Mouse (Mus musculus): ENCODE data around the gene Zfp53.
"Not testable (repeated sequence)": the region's sequence is repeated elsewhere in the genome, so short reads cannot be mapped to it uniquely, and the experiment has no call there.

The Zfp53 gene

DNA sequence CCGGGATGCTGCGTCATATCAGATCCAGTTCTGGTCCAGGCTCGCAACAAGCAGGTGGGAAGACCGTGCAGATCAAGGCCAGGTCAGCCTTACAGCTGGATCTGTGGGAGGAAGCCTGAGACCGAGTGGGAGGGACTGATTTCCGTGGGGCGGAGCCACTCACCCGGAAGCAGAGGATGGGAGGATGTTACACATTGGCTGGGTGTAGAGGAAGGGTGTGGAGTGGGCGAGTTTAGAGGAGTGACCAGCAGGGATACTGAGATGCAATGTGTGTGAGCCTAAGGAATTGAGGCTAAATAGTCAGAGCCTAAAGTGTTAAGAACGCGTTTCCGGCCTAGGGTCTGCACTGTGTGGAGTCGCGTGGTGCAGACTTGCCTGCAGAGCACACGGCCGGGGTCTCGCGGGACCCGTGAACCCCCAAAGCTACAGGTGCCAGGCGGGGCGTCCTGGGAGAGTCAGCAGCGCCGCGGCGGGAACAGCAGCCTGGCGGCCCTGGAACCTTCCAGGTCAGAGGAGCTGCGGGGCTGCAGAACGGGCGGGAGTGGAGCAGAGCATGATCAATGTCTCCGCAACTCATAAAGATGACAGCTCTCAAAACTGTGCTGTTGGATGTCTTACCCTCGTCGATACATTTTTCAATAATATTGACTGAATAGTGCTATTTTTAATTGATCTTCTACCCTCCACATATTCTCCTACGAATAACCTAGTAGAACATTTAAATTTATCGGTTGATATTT lies at the start of gene Zfp53:
TSS of gene Zfp53 (plus strand) at position 239 of the 740 bp plus-strand sequence.
- in situ Hi-C loops (cut with MboI; ENCODE audit: low sequenced_read_pairs): no loop called here

DNA sequence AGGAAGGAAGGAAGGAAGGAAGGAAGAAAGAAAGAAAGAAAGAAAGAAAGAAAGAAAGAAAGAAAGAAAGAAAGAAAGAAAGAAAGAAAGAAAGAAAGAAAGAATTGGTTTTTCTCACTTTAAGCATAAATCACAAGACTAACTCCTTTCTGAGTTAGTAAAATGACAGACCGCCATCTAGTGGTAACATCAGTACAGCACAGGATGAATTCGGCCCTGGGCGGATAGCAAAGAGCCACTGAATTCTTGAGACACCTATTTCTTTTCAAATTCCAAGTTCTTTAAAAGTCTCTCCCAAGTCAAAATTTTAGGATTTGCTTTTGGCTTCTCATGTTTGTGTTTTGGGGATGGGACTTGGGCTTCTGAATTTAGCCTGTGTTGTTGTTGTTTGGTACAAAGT lies 39.1 kb upstream of the Zfp53 start:
- in situ Hi-C loops (cut with MboI; ENCODE audit: low sequenced_read_pairs): no loop called here

DNA sequence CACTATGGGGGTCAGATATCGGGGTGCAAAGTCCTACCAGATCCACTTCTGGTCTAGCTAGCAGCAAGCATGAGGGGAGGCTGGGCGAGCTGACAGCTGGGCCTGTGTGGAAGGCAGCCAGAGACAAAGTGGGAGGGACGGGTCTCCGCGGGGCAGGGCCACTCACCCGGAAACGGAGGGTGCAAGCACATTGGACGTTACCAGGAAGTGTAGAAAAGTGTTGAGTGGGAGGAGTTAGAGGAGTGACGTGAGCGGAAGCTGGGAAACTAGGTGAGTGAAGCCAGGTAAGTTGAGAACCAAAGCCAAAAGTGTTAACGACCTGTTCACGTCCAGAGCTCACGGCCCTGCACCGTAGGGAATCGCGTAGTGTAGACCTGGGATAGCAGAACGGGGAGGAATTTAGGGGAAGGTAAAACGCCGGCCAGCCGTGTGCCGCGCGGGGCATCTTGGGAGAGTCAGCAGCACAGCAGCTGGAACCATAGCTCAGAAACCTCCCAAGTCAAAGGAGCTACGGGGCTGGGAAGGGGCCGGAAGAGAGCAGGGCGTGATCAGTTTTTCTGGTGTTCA lies 38.6 kb upstream of the Zfp53 start, which contains the start of gene Zfp51:
TSS of gene Zfp51 (plus strand) at position 237 of the 567 bp plus-strand sequence.
- in situ Hi-C loops (cut with MboI; ENCODE audit: low sequenced_read_pairs): no loop called here

DNA sequence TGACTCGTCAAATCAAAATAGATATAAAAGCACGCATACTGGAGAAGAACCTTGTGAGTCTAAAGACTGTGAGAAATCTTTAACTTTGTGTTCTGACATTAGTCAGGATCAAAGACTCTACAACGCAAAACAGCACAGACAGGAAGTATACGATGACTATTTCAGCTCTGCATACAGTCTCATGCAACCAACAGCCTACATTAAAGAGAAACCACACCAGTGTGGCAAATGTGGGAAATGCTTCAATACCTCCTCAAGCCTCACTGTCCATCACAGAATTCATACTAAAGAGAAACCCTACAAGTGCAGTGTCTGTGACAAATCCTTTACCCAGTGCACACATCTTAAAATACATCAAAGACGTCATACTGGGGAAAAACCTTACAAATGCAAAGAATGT lies 25.2 kb upstream of the Zfp53 start:
- in situ Hi-C loops (cut with MboI; ENCODE audit: low sequenced_read_pairs): no loop called here

DNA sequence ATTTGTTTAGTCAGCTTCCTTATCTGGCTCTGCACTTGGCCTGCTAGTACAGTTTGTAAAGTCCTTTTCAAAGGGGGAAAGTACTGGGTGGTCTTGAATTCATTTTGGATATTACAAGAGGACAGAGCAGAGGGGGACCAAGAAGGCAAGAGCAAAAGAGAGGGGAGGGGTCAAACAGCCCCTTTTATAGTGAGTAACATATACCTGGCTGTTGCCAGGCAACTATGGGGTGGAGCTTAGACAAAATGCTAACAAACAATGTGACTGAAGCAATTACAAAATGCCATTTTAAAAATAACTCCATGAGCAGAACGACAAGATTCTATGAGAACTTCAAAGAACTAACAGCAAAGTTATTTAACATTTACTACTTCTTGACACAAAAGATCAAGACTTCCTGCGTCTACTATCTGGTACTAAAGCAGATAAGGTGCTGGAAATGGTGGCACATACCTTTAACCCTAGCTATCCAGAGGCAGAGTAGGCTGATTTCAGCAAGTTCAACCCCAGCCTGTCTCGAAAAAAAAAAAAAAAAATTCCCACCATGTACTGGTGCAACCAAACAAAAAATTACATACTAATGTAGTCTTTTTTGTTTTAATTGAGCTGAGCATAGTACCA lies 16.7 kb upstream of the Zfp53 start:
- in situ Hi-C loops (cut with MboI; ENCODE audit: low sequenced_read_pairs): no loop called here

DNA sequence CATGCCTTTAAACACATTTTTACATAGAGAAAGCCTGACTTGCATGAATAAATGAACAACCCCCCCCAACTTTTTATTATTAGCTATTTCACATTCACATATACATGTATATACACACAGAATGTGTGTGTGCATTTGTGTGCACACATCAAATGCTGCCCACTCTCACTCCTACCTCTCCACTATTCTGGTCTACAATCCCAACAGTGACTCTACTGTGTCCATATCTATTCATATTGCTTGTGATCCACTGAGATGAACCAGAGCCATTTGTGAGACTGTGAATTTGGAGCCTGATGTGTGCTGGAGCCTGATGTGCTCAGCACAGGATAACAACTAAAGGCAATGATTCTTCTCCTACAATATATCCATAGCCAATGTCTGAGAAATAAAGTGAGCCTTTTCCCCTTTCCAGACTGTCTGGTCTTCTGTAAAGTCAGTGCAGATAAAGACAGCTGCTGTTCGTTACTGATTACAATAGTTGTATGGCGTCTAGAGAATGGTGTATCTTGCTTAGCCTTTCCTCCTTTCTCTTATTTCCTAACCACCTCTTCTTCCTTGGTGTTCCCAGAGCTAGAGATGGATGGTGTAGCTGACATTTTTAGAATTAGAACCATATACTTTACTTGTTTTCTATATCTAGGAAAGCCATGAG lies 16.0 kb upstream of the Zfp53 start:
- in situ Hi-C loops (cut with MboI; ENCODE audit: low sequenced_read_pairs): no loop called here

DNA sequence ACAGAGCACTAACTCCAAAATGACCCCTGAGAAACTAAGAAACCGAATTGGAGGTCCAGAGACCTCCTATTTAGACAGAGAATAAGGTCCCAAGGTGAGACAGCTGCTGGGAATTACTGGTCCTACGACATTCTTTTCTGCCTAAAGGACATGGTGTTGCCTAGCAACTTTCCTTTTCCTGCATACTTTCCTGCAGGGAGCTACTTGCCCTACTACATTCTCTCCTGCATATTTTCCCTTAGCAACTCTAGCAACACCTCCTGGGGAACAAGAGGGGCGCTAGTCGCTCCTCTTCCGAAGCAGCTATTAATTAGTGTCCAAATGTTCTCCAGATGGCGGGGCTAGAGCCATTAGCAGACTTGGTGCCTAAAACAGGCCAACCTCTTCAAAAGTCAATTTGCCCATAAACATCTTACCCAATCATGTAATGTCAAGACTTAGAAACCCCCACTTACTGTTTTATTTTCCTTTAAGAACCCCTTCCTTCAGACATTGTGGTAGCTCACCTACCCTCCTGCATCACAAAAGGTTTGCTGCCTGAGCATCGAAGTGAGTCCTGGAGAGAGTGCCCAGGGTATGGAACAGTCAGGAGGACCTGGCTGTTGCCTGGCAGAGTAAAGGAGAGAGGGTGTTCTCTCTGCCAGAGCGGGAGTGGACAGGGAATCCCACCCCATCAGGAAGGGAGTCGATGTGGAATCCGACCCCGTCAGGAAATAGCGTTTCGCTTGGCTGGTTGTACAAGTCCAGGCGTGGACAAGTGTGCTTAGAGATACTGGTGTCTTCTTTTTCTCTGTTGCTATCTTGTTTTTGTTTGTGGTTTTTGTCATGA lies 15.2 kb upstream of the Zfp53 start:
- in situ Hi-C loops (cut with MboI; ENCODE audit: low sequenced_read_pairs): no loop called here

DNA sequence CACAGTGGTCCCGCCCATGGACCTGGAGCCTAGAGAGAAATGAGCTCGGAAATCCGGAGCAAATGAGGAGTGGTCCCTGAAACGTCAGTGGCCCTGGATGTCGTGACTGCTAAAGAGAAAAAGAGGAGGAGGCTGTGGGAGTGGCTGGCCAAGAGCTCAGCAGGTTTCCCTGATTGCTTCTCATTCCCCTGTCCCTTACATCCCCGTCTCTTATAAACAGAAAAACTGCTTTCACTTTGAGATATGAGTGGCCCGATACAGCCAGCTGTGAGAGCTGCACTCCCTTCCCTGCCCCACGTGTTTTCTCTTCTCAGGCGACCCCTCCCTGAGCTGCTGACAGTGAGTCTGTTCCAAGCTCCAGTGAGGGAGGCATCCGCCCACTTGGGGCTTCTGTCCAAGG lies 14.1 kb upstream of the Zfp53 start:
- in situ Hi-C loops (cut with MboI; ENCODE audit: low sequenced_read_pairs): not testable (repeated sequence)

DNA sequence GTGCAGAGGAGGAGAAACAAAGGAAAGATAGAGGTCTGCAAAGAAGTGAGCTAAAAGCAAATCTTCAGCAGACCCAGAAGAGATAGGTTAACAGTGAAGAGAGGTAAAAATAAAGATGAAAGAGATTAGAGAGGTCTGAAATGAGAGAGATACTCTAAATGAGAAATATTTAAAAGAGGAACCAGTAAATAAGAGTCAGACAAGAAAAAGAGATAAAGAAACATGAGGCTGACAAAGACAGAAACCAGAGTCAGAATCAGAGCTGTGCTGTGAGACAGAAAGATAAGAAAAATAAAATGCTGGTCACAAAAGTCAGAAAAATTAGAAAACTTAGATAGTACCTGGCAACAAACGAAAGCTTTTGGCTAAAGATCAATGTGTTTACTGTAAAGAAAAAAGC lies 13.5 kb upstream of the Zfp53 start:
- in situ Hi-C loops (cut with MboI; ENCODE audit: low sequenced_read_pairs): not testable (repeated sequence)

DNA sequence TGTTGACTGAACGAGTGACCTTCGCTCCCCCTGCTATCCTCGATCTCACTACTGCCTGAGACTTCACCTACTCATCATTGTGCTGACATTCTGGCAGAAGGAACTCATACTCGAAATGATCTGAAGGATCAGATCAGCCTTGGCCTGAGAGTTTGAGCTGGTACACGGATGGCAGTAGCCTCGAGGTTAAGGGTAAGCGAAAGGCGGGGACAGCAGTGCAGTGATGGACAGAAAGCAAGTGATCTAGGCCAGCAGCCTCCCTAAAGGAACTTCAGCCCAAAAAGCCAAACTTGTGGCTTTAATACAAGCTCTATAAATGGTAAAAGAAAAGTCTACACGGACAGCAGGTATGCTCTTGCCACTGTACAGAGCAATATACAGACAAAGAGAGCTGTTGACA lies 12.4 kb upstream of the Zfp53 start:
- in situ Hi-C loops (cut with MboI; ENCODE audit: low sequenced_read_pairs): not testable (repeated sequence)

DNA sequence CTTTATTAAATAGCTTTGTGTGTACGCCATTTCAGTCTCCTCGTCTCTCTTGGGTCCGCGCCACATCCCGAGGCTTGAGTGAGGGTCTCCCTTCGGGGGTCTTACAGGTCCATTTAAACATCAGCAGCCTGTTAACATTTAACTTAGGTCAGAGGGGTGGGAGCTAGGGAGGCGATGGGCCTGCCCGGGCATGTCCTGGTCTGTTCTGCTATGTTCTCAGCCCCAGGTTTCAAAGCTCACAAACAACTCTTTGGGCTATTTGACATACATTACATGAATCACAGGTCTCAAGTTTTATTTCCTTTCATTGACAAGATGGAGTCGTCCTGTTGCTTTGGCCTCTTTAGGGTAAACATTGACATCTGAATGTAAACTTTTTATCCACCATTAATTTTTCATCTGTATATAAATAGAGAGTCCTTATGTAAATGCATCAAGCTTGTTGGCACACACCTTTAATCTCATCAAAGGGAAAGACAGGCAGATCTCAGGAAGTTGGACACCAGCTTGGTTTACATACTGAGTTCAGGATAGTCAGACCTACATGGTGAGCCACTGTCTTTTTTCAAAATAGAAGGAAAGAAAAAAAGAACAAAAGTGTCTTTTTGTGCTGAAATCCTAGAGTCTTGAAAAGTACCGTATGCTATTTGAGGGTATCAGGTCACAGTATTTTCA lies 10.6 kb upstream of the Zfp53 start:
- in situ Hi-C loops (cut with MboI; ENCODE audit: low sequenced_read_pairs): not testable (repeated sequence)

DNA sequence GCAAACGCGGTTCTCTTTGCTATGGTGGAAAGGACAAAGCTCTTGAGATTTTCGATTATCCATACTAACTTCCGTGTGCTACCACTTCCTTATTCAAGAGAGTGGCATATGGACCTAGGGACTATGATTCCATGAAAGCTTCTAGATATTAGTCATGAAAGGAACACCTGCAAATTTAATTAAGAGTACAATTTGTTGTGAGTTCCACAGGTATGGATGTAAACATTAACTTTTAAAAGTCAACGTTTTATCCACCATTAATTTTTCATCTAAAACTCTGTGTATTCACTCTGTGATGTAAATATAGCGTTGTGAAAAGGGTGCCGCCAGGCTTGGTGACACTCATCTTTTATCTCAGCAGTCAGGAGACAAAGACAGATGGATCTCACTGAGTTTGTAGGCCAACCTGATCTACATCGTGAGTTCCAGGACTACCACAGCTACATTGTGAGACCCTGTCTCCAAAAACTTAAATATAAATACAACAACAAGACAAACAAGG lies 753 bp downstream of the Zfp53 start:
- in situ Hi-C loops (cut with MboI; ENCODE audit: low sequenced_read_pairs): no loop called here

DNA sequence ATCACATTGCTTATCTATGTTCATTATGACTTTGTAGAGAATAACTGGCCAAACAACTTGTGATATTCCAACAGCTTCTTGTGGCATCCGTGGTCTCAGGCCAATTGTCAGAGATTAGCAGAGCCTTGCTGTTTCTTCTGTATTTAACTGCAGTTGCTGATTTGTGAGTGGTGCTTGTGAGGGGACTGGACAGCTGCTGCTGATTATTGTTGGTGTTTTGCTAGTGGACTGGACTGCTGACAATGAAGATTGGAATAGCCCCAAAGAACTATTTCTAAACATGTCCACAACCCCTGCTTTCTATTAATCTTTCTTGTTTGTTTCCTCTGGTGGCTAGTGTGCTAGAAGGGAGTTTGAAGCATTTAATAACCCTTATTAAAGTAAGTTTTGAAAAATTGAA lies 12.6 kb downstream of the Zfp53 start:
- in situ Hi-C loops (cut with MboI; ENCODE audit: low sequenced_read_pairs): no loop called here

DNA sequence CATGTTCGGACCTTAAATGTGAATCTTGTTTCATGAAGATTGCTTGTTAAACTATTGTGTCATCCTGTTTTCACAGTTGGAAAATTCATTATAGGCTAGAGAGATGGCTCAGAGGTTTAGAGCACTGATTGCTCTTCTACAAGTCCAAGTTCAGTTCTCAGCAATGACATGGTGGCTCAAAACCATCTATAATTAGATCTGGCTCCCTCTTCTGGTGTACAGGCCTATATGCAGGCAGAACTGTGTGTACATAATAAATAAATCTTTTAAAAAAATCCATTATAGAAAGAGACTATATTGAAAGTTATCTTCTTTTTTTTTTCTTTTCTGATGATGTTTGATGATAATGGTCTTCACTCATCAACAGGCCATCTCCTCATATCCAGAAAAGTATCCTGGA lies 15.7 kb downstream of the Zfp53 start:
- in situ Hi-C loops (cut with MboI; ENCODE audit: low sequenced_read_pairs): no loop called here

DNA sequence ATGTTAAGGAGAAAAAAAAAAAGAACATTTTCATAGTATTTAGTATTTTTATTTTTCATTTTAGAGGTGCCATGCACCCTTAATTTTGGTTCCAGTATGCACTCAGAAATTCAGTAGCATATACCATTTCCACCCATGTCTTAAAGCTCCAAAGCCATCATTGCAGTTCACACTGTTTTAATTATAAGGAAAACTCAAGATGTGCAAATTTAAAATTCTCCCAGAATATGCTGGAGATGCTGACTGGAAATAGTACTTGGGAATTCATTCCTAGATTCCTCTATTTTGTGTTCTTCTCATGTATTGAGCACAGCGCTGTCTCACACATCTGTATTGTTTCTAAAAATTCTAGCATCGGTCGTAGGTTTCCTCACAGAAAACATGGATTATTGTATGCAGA lies 17.5 kb downstream of the Zfp53 start:
- in situ Hi-C loops (cut with MboI; ENCODE audit: low sequenced_read_pairs): no loop called here

DNA sequence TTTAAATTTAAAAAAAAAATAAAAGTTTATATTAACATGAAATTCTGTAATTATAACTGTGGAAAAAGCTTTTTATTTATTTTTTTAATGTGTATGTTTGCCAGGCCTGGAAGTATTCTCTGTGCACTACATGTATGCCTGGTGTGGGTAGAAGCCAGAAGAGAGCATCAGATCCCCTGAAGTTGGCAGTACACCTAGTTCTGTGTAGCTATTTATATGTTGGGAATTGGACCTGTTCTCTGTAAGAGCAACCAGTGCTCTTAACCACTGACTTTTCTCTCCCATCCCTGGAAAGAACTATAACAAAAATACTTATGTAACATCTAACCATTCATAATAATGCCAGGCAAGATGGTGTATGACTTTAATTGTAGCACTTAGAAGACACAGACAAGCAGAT lies 21.0 kb downstream of the Zfp53 start:
- in situ Hi-C loops (cut with MboI; ENCODE audit: low sequenced_read_pairs): loop anchor here (10.0 kb wide), 1 partner anchor 85 kb away; the partner anchor contains the start of gene Zfp54

DNA sequence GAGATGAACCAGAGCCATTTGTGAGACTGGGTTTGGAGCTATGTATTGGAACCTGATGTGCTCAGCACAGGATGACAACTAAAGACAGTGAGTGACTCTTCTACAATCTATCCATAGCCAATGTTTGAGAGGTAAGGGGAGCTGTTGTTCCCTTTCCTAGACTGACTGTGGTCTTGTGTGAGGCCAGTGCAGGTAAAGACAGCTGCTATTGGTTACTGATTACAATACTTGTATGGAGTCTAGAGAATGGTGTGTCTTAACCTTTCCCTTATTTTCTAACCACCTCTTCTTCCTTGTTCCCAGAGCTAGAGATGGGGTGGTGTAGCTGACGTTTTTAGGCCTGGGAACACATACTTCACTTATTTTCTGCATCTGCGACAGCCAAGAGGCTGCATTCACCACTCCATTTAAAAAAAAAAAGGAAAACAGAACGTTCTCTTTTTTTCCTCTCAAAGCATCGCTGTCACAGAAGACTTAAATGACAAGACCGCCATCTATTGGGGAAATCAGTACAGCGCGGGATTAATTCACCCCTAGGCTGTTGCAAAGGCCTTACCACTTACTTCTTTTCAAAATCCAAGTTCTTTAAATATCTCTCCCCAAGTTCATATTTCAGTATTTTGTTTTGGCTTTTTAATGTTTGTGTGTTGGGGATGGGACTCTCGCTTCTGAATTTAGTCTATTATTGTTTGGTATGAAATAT lies 26.8 kb downstream of the Zfp53 start:
- in situ Hi-C loops (cut with MboI; ENCODE audit: low sequenced_read_pairs): loop anchor here (10.0 kb wide), 1 partner anchor 91 kb away; the partner anchor contains the start of gene Zfp54

DNA sequence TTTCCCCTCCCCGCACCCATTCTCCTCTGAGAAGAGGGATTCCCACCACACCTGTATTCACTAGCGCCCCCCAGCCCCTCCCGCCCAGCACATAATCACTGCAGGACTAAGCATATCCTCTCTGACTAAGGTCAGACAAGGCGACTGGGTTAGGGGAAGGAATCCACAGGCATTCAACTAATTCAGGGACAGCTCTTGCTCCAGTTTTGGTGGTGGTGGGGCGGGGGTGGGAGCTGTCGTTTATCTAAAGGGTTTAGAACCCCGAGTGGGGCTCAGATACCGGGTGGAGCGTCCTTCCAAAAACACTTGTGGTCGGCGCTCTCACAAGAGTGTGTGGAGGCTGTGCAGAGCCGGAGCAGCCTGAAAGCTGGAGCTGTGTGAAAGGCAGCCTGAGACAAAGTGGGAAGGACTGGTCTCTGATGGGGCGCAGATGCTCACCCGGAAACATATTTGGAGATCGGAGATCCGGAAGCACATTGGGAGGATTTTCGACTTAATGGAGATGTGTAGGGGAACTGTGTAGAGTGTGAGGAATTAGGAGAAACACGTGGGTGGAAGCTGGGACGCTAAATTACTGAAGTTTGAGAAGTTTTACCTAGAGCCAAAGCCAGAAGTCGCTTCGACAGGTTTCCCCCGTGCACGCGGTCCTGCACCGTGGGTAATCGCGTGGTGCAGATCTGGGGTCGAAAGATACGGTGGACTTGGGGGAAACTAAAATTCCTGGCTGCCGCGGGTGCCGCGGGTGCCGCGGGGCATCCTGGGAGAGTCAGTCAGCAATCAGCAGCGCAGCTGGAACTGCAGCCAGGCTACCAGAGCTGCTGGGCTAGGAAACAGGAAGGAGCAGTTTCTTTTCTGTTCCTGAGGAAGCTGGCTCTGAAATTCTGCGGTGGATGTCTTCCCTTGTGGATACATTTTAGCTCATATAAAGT lies 27.7 kb downstream of the Zfp53 start:
- in situ Hi-C loops (cut with MboI; ENCODE audit: low sequenced_read_pairs): loop anchor here (10.0 kb wide), 1 partner anchor 92 kb away; the partner anchor contains the start of gene Zfp54
